Mouse (Mus musculus) kidney, embryonic 16.5 days (tissue): ENCODE data around the gene Ly6f. TPM values are rescaled to one million over a fixed set of nuclear protein-coding genes. Genes with fewer than 3 reads are reported as not detected.

Experiments
- ATAC-seq: fragments of 200-750 bp; cut with Nextera tagmentation; 2 replicates; pipeline ENCODE4 v1.8.0; 2017; ENCODE audit warnings: moderate TSS enrichment; ENCODE audit not compliant: low FRiP score, low TSS enrichment
- H3K27ac ChIP-seq: fragments of 300-500 bp; sonication (generic); 2 replicates; pipeline ENCODE4 v1.5.1; 2014; ENCODE audit warnings: low read length
- H3K27me3 ChIP-seq: fragments of 300-500 bp; sonication (generic); 2 replicates; pipeline ENCODE4 v1.6.1; 2014; ENCODE audit warnings: low read length, control low read depth, mixed read lengths; ENCODE audit not compliant: insufficient read depth
- H3K36me3 ChIP-seq: fragments of 300-500 bp; sonication (generic); 2 replicates; pipeline ENCODE4 v1.6.1; 2014; ENCODE audit warnings: low read length, control low read depth, mixed read lengths; ENCODE audit not compliant: insufficient read depth
- H3K4me1 ChIP-seq: fragments of 300-500 bp; sonication (generic); 2 replicates; pipeline ENCODE4 v1.6.1; 2014; ENCODE audit warnings: low read length, control low read depth, mixed read lengths; ENCODE audit not compliant: insufficient read depth
- H3K4me2 ChIP-seq: fragments of 300-500 bp; sonication (generic); replicated peaks from 2 replicates; pipeline ENCODE4 v1.6.1; 2014; ENCODE audit warnings: low read depth, low read length
- H3K4me3 ChIP-seq: fragments of 300-500 bp; sonication (generic); 2 replicates; pipeline ENCODE4 v1.5.1; 2014; ENCODE audit warnings: mild to moderate bottlenecking, low read length
- H3K9ac ChIP-seq: fragments of 300-500 bp; sonication (generic); replicated peaks from 2 replicates; pipeline ENCODE4 v1.6.1; 2014; ENCODE audit warnings: low read length
- H3K9me3 ChIP-seq: fragments of 300-500 bp; sonication (generic); 2 replicates; pipeline ENCODE4 v1.6.1; 2016; ENCODE audit warnings: low read length, control low read depth
- WGBS: fragments of 180-500 bp; shearing (Covaris S2); extraction: QIAGEN DNeasy Blood & Tissue Kit; methylation state at CpG from one replicate; pipeline ENCODE4 v1.1.7; 2014; 5-methylcytosine and 5-hydroxymethylcytosine counted together
- polyA plus RNA-seq: library from polyadenylated mRNA; unstranded; fragments of >200 nt; fragmentation: Nextera tagmentation; extraction: Ambion mirVana; gene quantifications from 2 replicates; pipeline ENCODE4 v1.2.1, GENCODE M21; 2015

The Ly6f gene
- polyA plus RNA-seq, 1 experiment from 2014 or later: 0.54 TPM

DNA sequence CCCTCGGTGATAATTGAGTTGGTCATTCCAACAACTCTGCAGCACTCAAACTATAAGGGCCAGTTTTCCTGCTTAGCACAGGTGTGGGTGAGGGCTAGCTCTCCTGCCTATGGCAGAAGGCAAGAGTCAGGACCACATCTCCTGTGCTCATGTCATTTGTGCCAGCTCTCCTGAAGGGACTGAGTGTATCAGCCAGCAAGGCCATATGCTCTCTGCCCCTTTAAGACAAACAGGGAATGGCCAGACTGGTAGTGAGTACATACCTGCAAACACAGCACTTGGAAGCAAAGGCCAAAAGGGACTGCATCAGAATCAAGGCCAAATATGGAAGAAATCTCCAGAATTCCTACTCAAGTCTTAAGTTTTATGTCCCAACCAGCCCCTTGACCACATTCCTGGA lies 41.7 kb downstream of the Ly6f start:
- no peak for ATAC-seq
- H3K27me3 ChIP-seq: no peaks in the 10 kb centered on the region
- no peak overlapping the region for H3K4me2 ChIP-seq
- H3K4me3 ChIP-seq: no peak overlapping the region
- no peak overlapping the region for H3K9ac ChIP-seq
- H3K36me3 ChIP-seq: no peaks in the 10 kb centered on the region
- H3K4me1 ChIP-seq: no peaks in the 10 kb centered on the region
- no peak overlapping the region for H3K27ac ChIP-seq
- 0 out of 2 replicates have a peak, but pooled peaks cover 5% of the 10 kb centered on the region for H3K9me3 ChIP-seq
- 97% methylated on average over 1 of the region's 1 CpGs for WGBS

GRCm38 (mm10) chr15:75314421-75314820 lies 46.2 kb downstream of the Ly6f start:
- ATAC-seq: no peak
- Histone ChIP-seq H3K4me3 (no peak overlapping the region), H3K4me2 (no peak overlapping the region), H3K27ac (no peak overlapping the region), H3K36me3 (no peaks in the 10 kb centered on the region), H3K9me3 (no peaks in the 10 kb centered on the region), H3K4me1 (no peaks in the 10 kb centered on the region), H3K27me3 (no peaks in the 10 kb centered on the region), H3K9ac (no peak overlapping the region)
- WGBS: 89% methylated on average over 2 of the region's 2 CpGs

- H3K27me3 ChIP-seq: no peaks in the 10 kb centered on the region
- H3K9me3 ChIP-seq: 0 out of 2 replicates have a peak, but pooled peaks cover 5% of the 10 kb centered on the region
- no peak overlapping the region for H3K9ac ChIP-seq
- H3K27ac ChIP-seq: no peak overlapping the region
- H3K4me3 ChIP-seq: no peak overlapping the region
- no peak for ATAC-seq
- 67% methylated on average over 2 of the region's 2 CpGs for WGBS
- H3K4me2 ChIP-seq: no peak overlapping the region
- H3K36me3 ChIP-seq: no peaks in the 10 kb centered on the region
- H3K4me1 ChIP-seq: no peaks in the 10 kb centered on the region
Observed at GRCm38 (mm10) chr15:75317255-75317654, 49.0 kb downstream of the Ly6f start.

GRCm38 (mm10) chr15:75318584-75318983 lies 50.4 kb downstream of the Ly6f start:
- ATAC-seq: no peak
- no peaks in the 10 kb centered on the region for H3K36me3 ChIP-seq

DNA sequence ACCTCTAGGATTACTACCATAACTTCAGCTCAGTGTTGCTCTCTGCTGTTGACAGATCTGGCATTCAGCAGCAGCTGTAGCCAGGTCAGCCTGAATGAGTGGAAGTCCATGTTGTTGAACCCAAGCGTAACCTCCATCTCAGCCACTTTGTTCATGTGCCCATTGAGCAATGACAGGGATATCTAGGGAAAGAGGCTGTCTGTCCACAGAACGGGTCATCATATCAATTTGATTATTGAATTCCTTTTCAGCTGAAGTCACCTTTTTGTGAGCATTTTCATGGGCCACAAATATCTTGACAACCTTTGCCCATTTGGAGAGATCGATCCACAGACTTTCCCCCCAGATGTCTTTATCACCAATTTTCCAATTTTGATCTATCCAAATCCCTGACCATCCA lies 51.9 kb downstream of the Ly6f start:
- no peaks in the 10 kb centered on the region for H3K36me3 ChIP-seq
- no peaks in the 10 kb centered on the region for H3K4me1 ChIP-seq
- ATAC-seq: no peak
- H3K4me2 ChIP-seq: no peak overlapping the region
- H3K4me3 ChIP-seq: no peak overlapping the region
- H3K9ac ChIP-seq: no peak overlapping the region
- H3K27me3 ChIP-seq: no peaks in the 10 kb centered on the region
- no peak overlapping the region for H3K27ac ChIP-seq
- WGBS: 92% methylated on average over 3 of the region's 3 CpGs
- H3K9me3 ChIP-seq: peaks cover 21% of the 10 kb centered on the region

More at GRCm38 (mm10) chr15:75318584-75318983, 50.4 kb downstream of the Ly6f start:
- H3K4me1 ChIP-seq: no peaks in the 10 kb centered on the region
- 82% methylated on average over 3 of the region's 3 CpGs for WGBS
- no peak overlapping the region for H3K4me3 ChIP-seq
- H3K27ac ChIP-seq: no peak overlapping the region
- no peak overlapping the region for H3K4me2 ChIP-seq
- no peaks in the 10 kb centered on the region for H3K27me3 ChIP-seq
- H3K9me3 ChIP-seq: peaks cover 11% of the 10 kb centered on the region; the same call in 1 of the 2 replicates
- no peak overlapping the region for H3K9ac ChIP-seq

Other genes starting within 250 kb of the Ly6f start
- gene Ly6c1, start 219.6 kb upstream of the Ly6f start, polyA plus RNA-seq: 17.9 and 21.9 TPM in 2 replicates
- gene Ly6c2, start 156.5 kb upstream of the Ly6f start, polyA plus RNA-seq: 0.90 and 1.6 TPM in 2 replicates
- gene Ly6g, start 113.2 kb upstream of the Ly6f start, polyA plus RNA-seq: 0.63 and 1.3 TPM in 2 replicates
- gene BC025446, start 52.0 kb upstream of the Ly6f start, polyA plus RNA-seq: 22.2 and 22.6 TPM in 2 replicates